Mouse (Mus musculus): ENCODE data around the gene Vmn2r63. TPM values are rescaled to one million over a fixed set of nuclear protein-coding genes. Genes with fewer than 3 reads are reported as not detected.
"Not testable (repeated sequence)": the region's sequence is repeated elsewhere in the genome, so short reads cannot be mapped to it uniquely, and the experiment has no call there.

Gene Vmn2r63
- not detected in 2 replicates for polyA plus RNA-seq (2012)

- TF ChIP-seq GATA1 (IDR thresholded peaks at IDR 0.05; ENCODE audit: low read length): not testable (repeated sequence)
These were observed at the start of gene Vmn2r63 for GRCm38 (mm10) chr7:42933722-42934121. Gene Vmn2r63 (minus strand): TSS chr7:42933822.

- no peak for TF ChIP-seq GATA1 (IDR thresholded peaks at IDR 0.05; ENCODE audit: low read length)
These were observed 47.1 kb upstream of the Vmn2r63 start for GRCm38 (mm10) chr7:42980739-42981138.

GRCm38 (mm10) chr7:42980098-42980497, 46.5 kb upstream of the Vmn2r63 start:
- TF ChIP-seq GATA1 (IDR thresholded peaks at IDR 0.05; ENCODE audit: low read length): no peak

GRCm38 (mm10) chr7:42965246-42965645, 31.6 kb upstream of the Vmn2r63 start:
- no peak for TF ChIP-seq GATA1 (IDR thresholded peaks at IDR 0.05; ENCODE audit: low read length)

GRCm38 (mm10) chr7:42878090-42878489, 55.5 kb downstream of the Vmn2r63 start:
- TF ChIP-seq GATA1 (IDR thresholded peaks at IDR 0.05; ENCODE audit: low read length): no peak

- TF ChIP-seq GATA1 (IDR thresholded peaks at IDR 0.05; ENCODE audit: low read length): not testable (repeated sequence)
These were observed 66.7 kb downstream of the Vmn2r63 start, which contains the start of gene Gm2381 for GRCm38 (mm10) chr7:42866801-42867458. Gene Gm2381 (minus strand): TSS chr7:42867234.

Other genes with a start within 250 kb of the Vmn2r63 start
- gene Zfp975, start 241.1 kb downstream of the Vmn2r63 start, polyA plus RNA-seq (2012): 0.12 and 0.24 TPM in 2 replicates
- not detected in 2 replicates for gene Gm17067, start 206.8 kb downstream of the Vmn2r63 start, polyA plus RNA-seq (2012)
- not detected in 2 replicates for gene Vmn2r62, start 140.3 kb downstream of the Vmn2r63 start, polyA plus RNA-seq (2012)
- not detected in 2 replicates for gene Gm2381, start 66.6 kb downstream of the Vmn2r63 start, polyA plus RNA-seq (2012)
- not detected in 2 replicates for gene Gm9268, start 84.9 kb upstream of the Vmn2r63 start, polyA plus RNA-seq (2012)
- gene Zfp936, start 180.4 kb upstream of the Vmn2r63 start, polyA plus RNA-seq (2012): not detected in 2 replicates

All from G1E-ER4 (cell line).